Mouse (Mus musculus): ENCODE results near the gene Fank1. TPM values are rescaled to one million over a fixed set of nuclear protein-coding genes. Genes with fewer than 3 reads are reported as not detected.

The Fank1 gene
- polyA plus RNA-seq, 1 experiment = 0.04 TPM

- DNase-seq (ENCODE audit: low read depth, low spot score) = no peak
- 80% methylated on average over 10 of the region's 10 CpGs for WGBS
These were observed 11.3 kb upstream of the Fank1 start for GRCm38 (mm10) chr7:133765240-133765848.

GRCm38 (mm10) chr7:133765849-133766243, 10.8 kb upstream of the Fank1 start:
- 82% methylated on average over 13 of the region's 13 CpGs for WGBS
- no peak for DNase-seq (ENCODE audit: low read depth, low spot score)

- no peak for DNase-seq (ENCODE audit: low read depth, low spot score)
- 59% methylated on average over 4 of the region's 4 CpGs for WGBS
These were observed 8.6 kb upstream of the Fank1 start for GRCm38 (mm10) chr7:133768027-133768426.

GRCm38 (mm10) chr7:133768517-133768916, 8.1 kb upstream of the Fank1 start:
- 56% methylated on average over 5 of the region's 5 CpGs for WGBS
- DNase-seq (ENCODE audit: low read depth, low spot score) = no peak

- 29% methylated on average over 5 of the region's 5 CpGs for WGBS
- DNase-seq (ENCODE audit: low read depth, low spot score) = no peak
These were observed 1.5 kb upstream of the Fank1 start for GRCm38 (mm10) chr7:133775179-133775578.

GRCm38 (mm10) chr7:133775796-133776625, 650 bp upstream of the Fank1 start:
- 3% methylated on average over 38 of the region's 38 CpGs for WGBS
- no peak for DNase-seq (ENCODE audit: low read depth, low spot score)

GRCm38 (mm10) chr7:133781583-133781982, 4.9 kb downstream of the Fank1 start:
- 33% methylated on average over 6 of the region's 6 CpGs for WGBS
- no peak for DNase-seq (ENCODE audit: low read depth, low spot score)

- no peak for DNase-seq (ENCODE audit: low read depth, low spot score)
- WGBS = 27% methylated on average over 6 of the region's 6 CpGs
These were observed 5.3 kb downstream of the Fank1 start for GRCm38 (mm10) chr7:133781991-133782390.

GRCm38 (mm10) chr7:133782717-133783435, 6.2 kb downstream of the Fank1 start, which contains the start of gene Dhx32:
Dhx32 (minus strand) TSS chr7:133782726.
- 14% methylated on average over 18 of the region's 18 CpGs for WGBS
- DNase-seq (ENCODE audit: low read depth, low spot score) = no peak

- WGBS = 84% methylated on average over 6 of the region's 6 CpGs
These were observed 10.9 kb downstream of the Fank1 start for GRCm38 (mm10) chr7:133787571-133787970.

GRCm38 (mm10) chr7:133788147-133788546, 11.5 kb downstream of the Fank1 start:
- 43% methylated on average over 3 of the region's 3 CpGs for WGBS
- DNase-seq (ENCODE audit: low read depth, low spot score) = no peak

More at GRCm38 (mm10) chr7:133787571-133787970, 10.9 kb downstream of the Fank1 start:
- no peak for DNase-seq (ENCODE audit: low read depth, low spot score)

- DNase-seq (ENCODE audit: low read depth, low spot score) = no peak
- 91% methylated on average over 4 of the region's 4 CpGs for WGBS
These were observed 13.5 kb downstream of the Fank1 start for GRCm38 (mm10) chr7:133790171-133790570.

GRCm38 (mm10) chr7:133790608-133791229, 14.1 kb downstream of the Fank1 start:
- DNase-seq (ENCODE audit: low read depth, low spot score) = no peak
- WGBS = 90% methylated on average over 4 of the region's 4 CpGs

- no peak for DNase-seq (ENCODE audit: low read depth, low spot score)
- WGBS = 24% methylated on average over 1 of the region's 1 CpGs
These were observed 16.1 kb downstream of the Fank1 start for GRCm38 (mm10) chr7:133792771-133793170.

- no peak for DNase-seq (ENCODE audit: low read depth, low spot score)
- WGBS = 20% methylated on average over 10 of the region's 10 CpGs
These were observed 16.8 kb downstream of the Fank1 start for GRCm38 (mm10) chr7:133793248-133794131.

GRCm38 (mm10) chr7:133794720-133795119, 18.1 kb downstream of the Fank1 start:
- WGBS = 41% methylated on average over 2 of the region's 2 CpGs
- DNase-seq (ENCODE audit: low read depth, low spot score) = no peak

GRCm38 (mm10) chr7:133799928-133800327, 23.3 kb downstream of the Fank1 start:
- no peak for DNase-seq (ENCODE audit: low read depth, low spot score)
- WGBS = 77% methylated on average over 5 of the region's 5 CpGs

- WGBS = 10% methylated on average over 6 of the region's 6 CpGs
- DNase-seq (ENCODE audit: low read depth, low spot score) = no peak
These were observed 25.2 kb downstream of the Fank1 start for GRCm38 (mm10) chr7:133801823-133802222.

- 48% methylated on average over 7 of the region's 7 CpGs for WGBS
- DNase-seq (ENCODE audit: low read depth, low spot score) = no peak
These were observed 29.0 kb downstream of the Fank1 start for GRCm38 (mm10) chr7:133805614-133806175.
